Mouse (Mus musculus) hindbrain, postnatal 0 days (tissue): ENCODE data around the gene Tepp. TPM values are rescaled to one million over a fixed set of nuclear protein-coding genes. Genes with fewer than 3 reads are reported as not detected.

Source experiments
- ATAC-seq: fragments of 200-750 bp; cut with Nextera tagmentation; 2 replicates; pipeline ENCODE4 v1.8.0; 2017; ENCODE audit warnings: mild to moderate bottlenecking, moderate TSS enrichment, moderate library complexity
- DNase-seq: peaks from one replicate; pipeline ENCODE4 v3.0.0-alpha.2; 2015; ENCODE audit warnings: low spot score
- H3K27ac ChIP-seq: fragments of 300-500 bp; sonication (generic); 2 replicates; pipeline ENCODE4 v1.5.1; 2014; ENCODE audit warnings: mild to moderate bottlenecking
- H3K27me3 ChIP-seq: fragments of 300-500 bp; sonication (generic); 2 replicates; pipeline ENCODE4 v1.6.1; 2014; ENCODE audit warnings: low read length, mixed read lengths; ENCODE audit not compliant: insufficient read depth
- H3K36me3 ChIP-seq: fragments of 300-500 bp; sonication (generic); 2 replicates; pipeline ENCODE4 v1.6.1; 2014; ENCODE audit warnings: low read length, mixed read lengths; ENCODE audit not compliant: insufficient read depth
- H3K4me1 ChIP-seq: fragments of 300-500 bp; sonication (generic); 2 replicates; pipeline ENCODE4 v1.6.1; 2014; ENCODE audit warnings: antibody characterized with exemption, low read length, mixed read lengths; ENCODE audit not compliant: insufficient read depth
- H3K4me2 ChIP-seq: fragments of 300-500 bp; sonication (generic); 2 replicates; pipeline ENCODE4 v1.6.1; 2014; ENCODE audit warnings: low read depth, mild to moderate bottlenecking, low read length, moderate library complexity, mixed read lengths
- H3K4me3 ChIP-seq: fragments of 300-500 bp; sonication (generic); 2 replicates; pipeline ENCODE4 v1.5.1; 2014; ENCODE audit warnings: low read length
- H3K9ac ChIP-seq: fragments of 300-500 bp; sonication (generic); replicated peaks from 2 replicates; pipeline ENCODE4 v1.6.1; 2014; ENCODE audit warnings: mild to moderate bottlenecking, low read length, moderate library complexity, mixed read lengths
- H3K9me3 ChIP-seq: fragments of 300-500 bp; sonication (generic); 2 replicates; pipeline ENCODE4 v1.6.1; 2016; ENCODE audit warnings: low read length, mixed read lengths
- CTCF ChIP-seq: IDR thresholded peaks from 2 replicates; pipeline ENCODE4 v1.5.1; 2016; ENCODE audit warnings: antibody characterized with exemption, control low read depth, low read depth
- WGBS: fragments of 180-500 bp; shearing (Covaris S2); extraction: QIAGEN DNeasy Blood & Tissue Kit; methylation state at CpG from one replicate; pipeline ENCODE4 v1.1.7; 2014; 5-methylcytosine and 5-hydroxymethylcytosine counted together
- polyA plus RNA-seq: library from polyadenylated mRNA; unstranded; fragments of >200 nt; fragmentation: Nextera tagmentation; extraction: Ambion mirVana; gene quantifications from 2 replicates; pipeline ENCODE4 v1.2.1, GENCODE M21; 2015
- total RNA-seq: library from RNA; depleted of rRNA; stranded (reverse); fragments of >200 nt; gene quantifications from 2 replicates; pipeline ENCODE4 v1.2.3, GENCODE M21; 2014; rRNA removed

The Tepp gene
- total RNA-seq, result 1.4 TPM in 1 of 2 replicates, not detected in the other
- 3.1 and 3.7 TPM in 2 replicates for polyA plus RNA-seq

GRCm38 (mm10) chr8:95310342-95310970, at the start of gene Tepp:
TSS of gene Tepp (plus strand) at chr8:95310566.
- ATAC-seq, result no peak
- no peak for DNase-seq
- H3K27ac ChIP-seq, result no peak within 1 kb of the TSS
- H3K9ac ChIP-seq, result no peak within 1 kb of the TSS
- no peaks in the 10 kb centered on the region for H3K9me3 ChIP-seq
- no peak within 1 kb of the TSS for H3K4me2 ChIP-seq
- no peaks in the 10 kb centered on the region for H3K27me3 ChIP-seq
- H3K4me3 ChIP-seq, result no peak within 1 kb of the TSS
- no peak for TF ChIP-seq CTCF
- H3K4me1 ChIP-seq, result no peaks in the 10 kb centered on the region
- 22% methylated on average over 6 of the region's 6 CpGs for WGBS
- no peaks in the 10 kb centered on the region for H3K36me3 ChIP-seq

- no peak overlapping the region for H3K4me2 ChIP-seq
- no peak overlapping the region for H3K9ac ChIP-seq
- ATAC-seq, result no peak
- H3K9me3 ChIP-seq, result no peaks in the 10 kb centered on the region
- H3K36me3 ChIP-seq, result no peaks in the 10 kb centered on the region
- H3K4me1 ChIP-seq, result no peaks in the 10 kb centered on the region
- WGBS, result 88% methylated on average over 2 of the region's 2 CpGs
- H3K4me3 ChIP-seq, result no peak overlapping the region
- no peak for DNase-seq
- TF ChIP-seq CTCF, result no peak
- no peak overlapping the region for H3K27ac ChIP-seq
- H3K27me3 ChIP-seq, result no peaks in the 10 kb centered on the region
Observed at GRCm38 (mm10) chr8:95262181-95262580, 48.2 kb upstream of the Tepp start.

- TF ChIP-seq CTCF, result no peak
- no peak overlapping the region for H3K4me3 ChIP-seq
- DNase-seq, result no peak
- no peaks in the 10 kb centered on the region for H3K36me3 ChIP-seq
- no peaks in the 10 kb centered on the region for H3K27me3 ChIP-seq
- no peak overlapping the region for H3K9ac ChIP-seq
- no peaks in the 10 kb centered on the region for H3K9me3 ChIP-seq
- no peak overlapping the region for H3K27ac ChIP-seq
- no peak for ATAC-seq
- no peaks in the 10 kb centered on the region for H3K4me1 ChIP-seq
- 64% methylated on average over 12 of the region's 12 CpGs for WGBS
- H3K4me2 ChIP-seq, result no peak overlapping the region
Observed at GRCm38 (mm10) chr8:95270501-95270900, 39.9 kb upstream of the Tepp start.

- H3K4me1 ChIP-seq, result no peaks in the 10 kb centered on the region
Observed at GRCm38 (mm10) chr8:95271841-95272240, 38.5 kb upstream of the Tepp start.

GRCm38 (mm10) chr8:95272871-95273270, 37.5 kb upstream of the Tepp start:
- Histone ChIP-seq H3K27me3 (no peaks in the 10 kb centered on the region), H3K9ac (no peak overlapping the region), H3K9me3 (no peaks in the 10 kb centered on the region), H3K4me3 (no peak overlapping the region), H3K4me2 (no peak overlapping the region), H3K36me3 (no peaks in the 10 kb centered on the region), H3K27ac (no peak overlapping the region), H3K4me1 (no peaks in the 10 kb centered on the region)
- TF ChIP-seq CTCF, result no peak
- DNase-seq, result peak; percentile 42
- 37% methylated on average over 2 of the region's 2 CpGs for WGBS
- no peak for ATAC-seq

More at GRCm38 (mm10) chr8:95271841-95272240, 38.5 kb upstream of the Tepp start:
- ATAC-seq, result no peak
- H3K4me2 ChIP-seq, result no peak overlapping the region
- H3K27me3 ChIP-seq, result no peaks in the 10 kb centered on the region
- 32% methylated on average over 4 of the region's 4 CpGs for WGBS
- H3K27ac ChIP-seq, result no peak overlapping the region
- no peak overlapping the region for H3K4me3 ChIP-seq
- no peak overlapping the region for H3K9ac ChIP-seq
- no peak for DNase-seq
- H3K9me3 ChIP-seq, result no peaks in the 10 kb centered on the region
- TF ChIP-seq CTCF, result no peak
- H3K36me3 ChIP-seq, result no peaks in the 10 kb centered on the region

- 0 out of 2 replicates have a peak overlapping the region, but pooled peaks have one; percentile 11 for H3K27ac ChIP-seq
- no peaks in the 10 kb centered on the region for H3K36me3 ChIP-seq
- 38% methylated on average over 5 of the region's 5 CpGs for WGBS
- no peak overlapping the region for H3K9ac ChIP-seq
- no peaks in the 10 kb centered on the region for H3K27me3 ChIP-seq
- H3K4me3 ChIP-seq, result no peak overlapping the region
- peak; percentile 59 for DNase-seq
- ATAC-seq, result peak; percentile 88
- TF ChIP-seq CTCF, result 0 out of 2 replicates have a peak, but pooled peaks have one; percentile 27
- H3K4me2 ChIP-seq, result no peak overlapping the region
- no peaks in the 10 kb centered on the region for H3K9me3 ChIP-seq
- H3K4me1 ChIP-seq, result peaks cover 4% of the 10 kb centered on the region; the same call in 1 of the 2 replicates
Observed at GRCm38 (mm10) chr8:95281493-95281892, 28.9 kb upstream of the Tepp start.

GRCm38 (mm10) chr8:95289066-95289650, 21.2 kb upstream of the Tepp start:
- TF ChIP-seq CTCF, result no peak
- Histone ChIP-seq H3K4me1 (0 out of 2 replicates have a peak, but pooled peaks cover 4% of the 10 kb centered on the region), H3K27ac (no peak overlapping the region), H3K36me3 (no peaks in the 10 kb centered on the region), H3K27me3 (no peaks in the 10 kb centered on the region), H3K9me3 (no peaks in the 10 kb centered on the region), H3K4me2 (no peak overlapping the region), H3K9ac (no peak overlapping the region), H3K4me3 (no peak overlapping the region)
- ATAC-seq, result peak; percentile 42
- 61% methylated on average over 6 of the region's 6 CpGs for WGBS
- DNase-seq, result peak; percentile 10
